Mouse (Mus musculus): ENCODE results near the gene Ppm1l. TPM values are rescaled to one million over a fixed set of nuclear protein-coding genes. Genes with fewer than 3 reads are reported as not detected.
A peak's percentile ranks its signal among the peaks of the same experiment; 100 is the strongest.
"Not testable (repeated sequence)": the region's sequence is repeated elsewhere in the genome, so short reads cannot be mapped to it uniquely, and the experiment has no call there.

The Ppm1l gene
- total and polyA plus RNA-seq, 2 experiments from 2014 or later, result 20.1 to 31.8 TPM

DNA sequence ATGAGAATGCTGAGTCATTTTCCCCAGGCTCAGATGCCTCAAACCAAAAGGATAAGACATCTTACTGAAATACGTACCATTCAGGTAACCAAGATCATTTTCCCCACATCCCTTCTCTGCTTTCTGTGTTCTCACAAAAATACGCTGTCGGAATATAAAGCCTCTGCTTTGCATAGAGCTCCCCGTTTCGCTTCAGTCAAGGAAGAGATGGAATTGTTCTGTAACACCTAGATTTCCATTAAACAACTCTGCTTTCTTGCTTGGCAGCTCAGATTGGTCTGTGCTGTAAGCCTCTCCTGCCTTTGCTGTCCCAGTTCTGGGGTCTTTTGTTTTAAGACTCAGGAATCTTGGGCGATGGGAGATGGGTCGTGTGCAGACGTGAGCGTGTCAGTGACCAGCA is 51.3 kb downstream of the Ppm1l start:
- Histone ChIP-seq H3K4me1 (ENCODE audit: insufficient read depth, low read length) (no peaks in the 10 kb centered on the region), H3K9me3 (ENCODE audit: low read length) (no peaks in the 10 kb centered on the region), H3K36me3 (ENCODE audit: insufficient read depth, low read length) (no peaks in the 10 kb centered on the region), H3K27me3 (ENCODE audit: insufficient read depth, low read length) (no peaks in the 10 kb centered on the region), H3K27ac (ENCODE audit: low read depth, low read length) (0 out of 2 replicates have a peak overlapping the region, but pooled peaks have one; percentile 8), H3K4me2 (ENCODE audit: low read depth, low read length, poor library complexity, severe bottlenecking) (no peak overlapping the region), H3K9ac (replicated peaks; ENCODE audit: low read length, poor library complexity, severe bottlenecking) (no peak overlapping the region), H3K4me3 (ENCODE audit: low read depth, low read length) (no peak overlapping the region)
- ATAC-seq (ENCODE audit: low FRiP score), result no peak
- 80% methylated on average over 9 of the region's 9 CpGs for WGBS
- no peak for DNase-seq (ENCODE audit: low spot score)
- TF ChIP-seq CTCF (IDR thresholded peaks at IDR 0.05), result no peak

DNA sequence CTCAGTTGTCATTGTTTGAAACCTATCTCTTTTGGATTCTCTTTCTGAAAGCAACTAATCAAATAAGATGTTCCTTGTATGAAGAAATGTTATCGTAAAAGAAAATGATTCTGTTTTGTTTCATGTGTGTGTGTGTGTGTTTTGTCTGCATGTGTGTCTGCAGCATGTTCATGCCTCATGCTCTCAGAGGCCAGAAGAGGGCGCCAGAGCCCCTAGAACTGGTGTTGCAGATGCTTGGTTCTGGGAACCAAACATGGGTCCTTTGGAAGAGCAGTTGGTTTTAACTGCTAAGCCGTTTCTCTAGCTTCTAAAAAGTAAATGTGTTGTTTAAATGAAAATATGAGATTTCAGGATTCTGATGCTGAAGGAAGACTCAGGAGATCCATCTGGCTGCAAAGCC is 56.1 kb downstream of the Ppm1l start:
- no peak for ATAC-seq (ENCODE audit: low FRiP score)
- no peak for DNase-seq (ENCODE audit: low spot score)
- WGBS, result 79% methylated on average over 3 of the region's 3 CpGs
- no peak overlapping the region for H3K27ac ChIP-seq (ENCODE audit: low read depth, low read length)
- H3K4me2 ChIP-seq (ENCODE audit: low read depth, low read length, poor library complexity, severe bottlenecking), result no peak overlapping the region
- no peak overlapping the region for H3K4me3 ChIP-seq (ENCODE audit: low read depth, low read length)
- no peaks in the 10 kb centered on the region for H3K36me3 ChIP-seq (ENCODE audit: insufficient read depth, low read length)
- TF ChIP-seq CTCF (IDR thresholded peaks at IDR 0.05), result peak; percentile 48
- H3K27me3 ChIP-seq (ENCODE audit: insufficient read depth, low read length), result no peaks in the 10 kb centered on the region
- H3K9ac ChIP-seq (replicated peaks; ENCODE audit: low read length, poor library complexity, severe bottlenecking), result no peak overlapping the region
- no peaks in the 10 kb centered on the region for H3K9me3 ChIP-seq (ENCODE audit: low read length)
- no peaks in the 10 kb centered on the region for H3K4me1 ChIP-seq (ENCODE audit: insufficient read depth, low read length)

DNA sequence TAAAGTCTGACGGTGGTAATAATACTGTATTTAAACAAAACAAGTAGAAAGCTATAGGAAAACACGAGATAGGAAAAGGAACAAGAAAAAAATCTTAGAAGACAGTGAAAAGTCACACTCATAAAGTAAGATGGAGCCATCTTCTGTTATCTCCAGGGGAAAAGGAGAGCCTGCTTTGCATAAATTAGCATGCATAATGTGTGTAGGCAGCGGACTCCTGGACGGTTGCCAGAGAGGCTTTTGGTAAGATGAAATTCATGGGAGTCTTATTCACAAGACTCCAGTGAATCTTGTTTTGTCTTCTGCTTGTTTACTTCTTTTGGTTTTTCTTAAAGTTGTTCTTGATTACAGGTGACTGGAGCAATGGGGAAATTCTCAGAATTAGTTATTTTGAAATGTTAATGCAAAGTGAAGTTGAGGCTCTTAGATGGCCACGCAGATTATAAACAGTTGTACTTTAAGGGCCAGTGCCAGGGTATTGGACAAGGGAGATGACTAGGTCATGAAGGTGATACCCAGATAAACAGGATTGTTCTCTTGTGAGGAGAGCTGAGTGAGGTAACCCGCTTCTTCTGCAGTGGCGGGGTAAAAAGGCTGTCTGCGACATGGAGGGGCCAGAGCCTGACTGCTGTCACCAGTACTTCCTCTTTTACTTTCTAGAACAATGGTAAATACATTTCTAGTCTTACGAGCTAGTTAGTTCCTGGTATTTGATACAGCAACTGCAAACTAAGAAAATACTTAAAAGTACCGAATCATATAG is 57.1 kb downstream of the Ppm1l start:
- Histone ChIP-seq H3K27me3 (ENCODE audit: insufficient read depth, low read length) (no peaks in the 10 kb centered on the region), H3K4me1 (ENCODE audit: insufficient read depth, low read length) (no peaks in the 10 kb centered on the region), H3K4me3 (ENCODE audit: low read depth, low read length) (no peak overlapping the region), H3K27ac (ENCODE audit: low read depth, low read length) (no peak overlapping the region), H3K4me2 (ENCODE audit: low read depth, low read length, poor library complexity, severe bottlenecking) (no peak overlapping the region), H3K9ac (replicated peaks; ENCODE audit: low read length, poor library complexity, severe bottlenecking) (no peak overlapping the region), H3K9me3 (ENCODE audit: low read length) (no peaks in the 10 kb centered on the region), H3K36me3 (ENCODE audit: insufficient read depth, low read length) (no peaks in the 10 kb centered on the region)
- TF ChIP-seq CTCF (IDR thresholded peaks at IDR 0.05), result no peak
- WGBS, result 56% methylated on average over 10 of the region's 10 CpGs
- no peak for ATAC-seq (ENCODE audit: low FRiP score)
- DNase-seq (ENCODE audit: low spot score), result peak; percentile 87

DNA sequence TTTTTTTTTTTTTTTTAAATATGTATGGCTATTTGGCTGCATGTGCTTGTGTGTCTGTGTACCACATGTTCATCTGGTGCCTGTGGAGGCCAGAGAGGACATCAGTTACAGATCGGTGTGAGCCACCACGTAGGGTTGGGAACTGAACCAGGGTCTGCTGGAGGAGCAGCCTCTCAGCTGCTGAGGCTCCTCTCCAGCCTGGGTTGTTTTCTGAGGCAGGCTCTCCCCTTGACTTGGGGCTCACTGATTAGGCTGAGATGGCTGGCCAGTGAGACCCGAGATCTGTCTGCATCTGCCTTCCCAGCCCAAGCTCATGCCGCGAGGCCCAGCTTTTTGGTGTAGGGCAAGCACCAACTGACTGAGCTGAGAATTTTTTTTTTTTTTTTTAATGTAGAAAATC is 57.9 kb downstream of the Ppm1l start:
- no peak overlapping the region for H3K9ac ChIP-seq (replicated peaks; ENCODE audit: low read length, poor library complexity, severe bottlenecking)
- 94% methylated on average over 5 of the region's 5 CpGs for WGBS
- H3K36me3 ChIP-seq (ENCODE audit: insufficient read depth, low read length), result no peaks in the 10 kb centered on the region
- no peak for DNase-seq (ENCODE audit: low spot score)
- no peak overlapping the region for H3K4me3 ChIP-seq (ENCODE audit: low read depth, low read length)
- no peaks in the 10 kb centered on the region for H3K4me1 ChIP-seq (ENCODE audit: insufficient read depth, low read length)
- no peak overlapping the region for H3K27ac ChIP-seq (ENCODE audit: low read depth, low read length)
- no peaks in the 10 kb centered on the region for H3K9me3 ChIP-seq (ENCODE audit: low read length)
- H3K27me3 ChIP-seq (ENCODE audit: insufficient read depth, low read length), result no peaks in the 10 kb centered on the region
- no peak overlapping the region for H3K4me2 ChIP-seq (ENCODE audit: low read depth, low read length, poor library complexity, severe bottlenecking)
- no peak for ATAC-seq (ENCODE audit: low FRiP score)
- no peak for TF ChIP-seq CTCF (IDR thresholded peaks at IDR 0.05)

DNA sequence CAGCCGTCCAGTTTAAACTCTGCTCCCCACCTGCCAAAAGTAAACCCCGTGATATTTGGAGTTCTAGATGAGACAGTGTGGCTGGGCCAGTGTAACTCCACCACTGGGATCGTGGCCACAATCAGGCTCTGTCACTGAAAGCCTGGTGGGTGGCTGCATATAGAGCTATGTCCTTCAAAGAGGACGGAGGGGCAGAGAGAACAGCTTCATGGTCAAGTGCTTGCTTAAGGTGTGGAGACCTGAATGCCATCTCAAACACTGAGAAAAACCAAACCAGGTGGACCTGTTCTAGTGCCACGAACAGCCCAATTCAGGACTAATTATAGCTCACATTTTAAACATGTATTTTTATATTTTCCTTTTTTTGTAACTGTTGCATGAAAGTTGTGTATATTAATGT is 58.3 kb downstream of the Ppm1l start:
- DNase-seq (ENCODE audit: low spot score), result no peak
- ATAC-seq (ENCODE audit: low FRiP score), result no peak
- no peak overlapping the region for H3K9ac ChIP-seq (replicated peaks; ENCODE audit: low read length, poor library complexity, severe bottlenecking)
- H3K4me1 ChIP-seq (ENCODE audit: insufficient read depth, low read length), result no peaks in the 10 kb centered on the region
- H3K27ac ChIP-seq (ENCODE audit: low read depth, low read length), result no peak overlapping the region
- H3K4me2 ChIP-seq (ENCODE audit: low read depth, low read length, poor library complexity, severe bottlenecking), result no peak overlapping the region
- no peak for TF ChIP-seq CTCF (IDR thresholded peaks at IDR 0.05)
- H3K36me3 ChIP-seq (ENCODE audit: insufficient read depth, low read length), result no peaks in the 10 kb centered on the region
- H3K4me3 ChIP-seq (ENCODE audit: low read depth, low read length), result no peak overlapping the region
- H3K9me3 ChIP-seq (ENCODE audit: low read length), result no peaks in the 10 kb centered on the region
- no peaks in the 10 kb centered on the region for H3K27me3 ChIP-seq (ENCODE audit: insufficient read depth, low read length)
- 88% methylated on average over 5 of the region's 5 CpGs for WGBS

DNA sequence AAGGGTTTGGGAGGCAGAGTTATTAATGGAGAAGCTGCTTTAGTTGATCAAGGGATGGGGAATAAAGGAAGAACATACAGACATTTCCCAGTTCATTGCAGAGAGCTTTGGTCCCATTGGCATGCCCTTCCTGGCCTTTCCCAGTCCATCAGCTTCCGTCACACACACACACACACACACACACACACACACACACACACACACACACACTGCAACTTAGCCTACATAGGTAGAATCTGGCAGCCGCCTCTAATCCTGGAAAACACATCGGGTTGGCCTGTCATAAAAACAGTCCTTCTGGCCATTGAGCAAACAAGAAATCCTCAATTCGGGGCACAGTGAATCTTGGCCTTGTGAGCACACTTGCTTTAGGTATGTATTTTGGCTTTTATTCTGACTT is 64.6 kb downstream of the Ppm1l start:
- H3K4me2 ChIP-seq (ENCODE audit: low read depth, low read length, poor library complexity, severe bottlenecking), result no peak overlapping the region
- TF ChIP-seq CTCF (IDR thresholded peaks at IDR 0.05), result no peak
- ATAC-seq (ENCODE audit: low FRiP score), result no peak
- 0 out of 2 replicates have a peak, but pooled peaks cover 3% of the 10 kb centered on the region for H3K9me3 ChIP-seq (ENCODE audit: low read length)
- H3K36me3 ChIP-seq (ENCODE audit: insufficient read depth, low read length), result no peaks in the 10 kb centered on the region
- DNase-seq (ENCODE audit: low spot score), result no peak
- no peak overlapping the region for H3K4me3 ChIP-seq (ENCODE audit: low read depth, low read length)
- no peak overlapping the region for H3K27ac ChIP-seq (ENCODE audit: low read depth, low read length)
- 88% methylated on average over 4 of the region's 4 CpGs for WGBS
- H3K4me1 ChIP-seq (ENCODE audit: insufficient read depth, low read length), result no peaks in the 10 kb centered on the region
- no peak overlapping the region for H3K9ac ChIP-seq (replicated peaks; ENCODE audit: low read length, poor library complexity, severe bottlenecking)
- no peaks in the 10 kb centered on the region for H3K27me3 ChIP-seq (ENCODE audit: insufficient read depth, low read length)

DNA sequence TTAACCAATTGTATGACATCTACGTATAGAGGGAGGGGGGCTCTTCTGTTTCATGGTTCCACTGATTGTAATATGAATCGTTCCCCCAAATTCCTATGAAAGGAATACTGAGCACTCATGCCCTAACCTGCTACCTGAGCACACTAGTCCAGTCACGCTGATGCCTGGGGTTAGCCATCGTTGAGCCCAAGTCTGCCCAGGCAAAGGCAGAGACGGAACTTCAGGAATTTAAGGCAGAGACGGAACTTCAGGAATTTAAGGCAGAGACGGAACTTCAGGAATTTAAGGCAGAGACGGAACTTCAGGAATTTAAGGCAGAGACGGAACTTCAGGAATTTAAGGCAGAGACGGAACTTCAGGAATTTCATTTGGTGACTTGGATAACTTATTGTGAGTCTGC is 75.2 kb downstream of the Ppm1l start:
- not testable (repeated sequence) for H3K9ac ChIP-seq (replicated peaks; ENCODE audit: low read length, poor library complexity, severe bottlenecking); H3K4me3 ChIP-seq (ENCODE audit: low read depth, low read length); ATAC-seq (ENCODE audit: low FRiP score); H3K4me1 ChIP-seq (ENCODE audit: insufficient read depth, low read length); H3K4me2 ChIP-seq (ENCODE audit: low read depth, low read length, poor library complexity, severe bottlenecking); H3K27ac ChIP-seq (ENCODE audit: low read depth, low read length); DNase-seq (ENCODE audit: low spot score); H3K27me3 ChIP-seq (ENCODE audit: insufficient read depth, low read length); H3K36me3 ChIP-seq (ENCODE audit: insufficient read depth, low read length); H3K9me3 ChIP-seq (ENCODE audit: low read length)
- WGBS, result 92% methylated on average over 10 of the region's 10 CpGs
